Comparison of ENCODE assay signal across 8 mouse cellular contexts in the genomic region with DNA sequence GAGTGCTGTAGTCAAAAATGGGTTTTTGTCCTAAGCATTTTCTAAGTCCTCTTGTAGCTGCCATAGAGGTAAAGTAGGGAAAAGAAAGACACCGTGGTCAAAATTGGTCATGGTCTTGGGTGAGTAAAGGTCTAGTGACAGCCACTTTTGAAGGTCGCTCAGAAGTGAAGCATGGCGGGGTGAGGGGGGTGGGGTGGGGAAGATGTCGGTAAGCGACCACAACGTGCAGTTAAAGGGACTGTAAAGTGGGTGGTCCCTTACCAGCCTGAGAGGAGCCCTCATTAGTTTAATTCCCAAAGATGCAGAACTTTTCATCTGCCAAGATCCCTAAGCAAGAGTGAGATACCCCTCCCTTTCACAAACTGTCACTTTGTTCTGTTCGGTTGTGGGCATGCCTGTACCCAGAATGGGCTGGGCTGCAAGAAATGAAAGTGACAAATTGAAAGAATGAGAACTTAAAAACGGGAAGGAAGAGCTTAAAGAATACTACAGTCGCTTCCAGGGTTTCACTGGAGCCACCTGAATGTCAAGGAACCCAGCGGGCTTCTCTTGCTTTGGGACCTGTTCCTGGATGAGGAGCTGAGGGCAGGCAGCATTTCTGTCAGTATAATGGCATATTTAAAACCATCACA. TPM values are rescaled to one million over a fixed set of nuclear protein-coding genes. Genes with fewer than 3 reads are reported as not detected.
DNase-seq lines count a peak whose midpoint lies in the region; ATAC-seq lines count a peak whose summit lies in the region.

No protein-coding gene starts in this region.

- H3K27me3 ChIP-seq in lung, embryonic 15.5 days = no peaks in the 10 kb centered on the region
- H3K27me3 ChIP-seq in embryonic facial prominence, embryonic 13.5 days = no peaks in the 10 kb centered on the region
- no peaks in the 10 kb centered on the region for H3K27me3 ChIP-seq in limb, embryonic 11.5 days (ENCODE audit: control insufficient read depth, insufficient read depth, low read length)

- no peaks in the 10 kb centered on the region for H3K9me3 ChIP-seq in lung, embryonic 15.5 days
- no peaks in the 10 kb centered on the region for H3K9me3 ChIP-seq in embryonic facial prominence, embryonic 13.5 days
- H3K9me3 ChIP-seq in limb, embryonic 11.5 days (ENCODE audit: control insufficient read depth, low read length) = no peaks in the 10 kb centered on the region

- 8% methylated on average over 10 of the region's 10 CpGs for WGBS in lung, embryonic 15.5 days
- 12% methylated on average over 10 of the region's 10 CpGs for WGBS in embryonic facial prominence, embryonic 13.5 days
- 9% methylated on average over 10 of the region's 10 CpGs for WGBS in limb, embryonic 11.5 days

- H3K4me3 ChIP-seq in lung, embryonic 15.5 days = peak overlapping the region; percentile 85
- peak overlapping the region; percentile 78 for H3K4me3 ChIP-seq in embryonic facial prominence, embryonic 13.5 days
- H3K4me3 ChIP-seq in limb, embryonic 11.5 days (ENCODE audit: low read depth, low read length) = peak overlapping the region; percentile 64

- H3K4me2 ChIP-seq in lung, embryonic 15.5 days = peak overlapping the region; percentile 86
- H3K4me2 ChIP-seq in embryonic facial prominence, embryonic 13.5 days = peak overlapping the region; percentile 80
- H3K4me2 ChIP-seq in limb, embryonic 11.5 days (ENCODE audit: low read depth, severe bottlenecking) = peak overlapping the region; percentile 57

- H3K9ac ChIP-seq in lung, embryonic 15.5 days = peak overlapping the region; percentile 76
- peak overlapping the region; percentile 75 for H3K9ac ChIP-seq in embryonic facial prominence, embryonic 13.5 days
- H3K9ac ChIP-seq in limb, embryonic 11.5 days (ENCODE audit: low read length) = no peak overlapping the region

- no peak overlapping the region for H3K27ac ChIP-seq in lung, embryonic 15.5 days
- no peak overlapping the region for H3K27ac ChIP-seq in embryonic facial prominence, embryonic 13.5 days
- H3K27ac ChIP-seq in limb, embryonic 11.5 days (replicated peaks; ENCODE audit: low read depth, low read length) = no peak overlapping the region

- H3K4me1 ChIP-seq in lung, embryonic 15.5 days = peaks cover 44% of the 10 kb centered on the region
- H3K4me1 ChIP-seq in embryonic facial prominence, embryonic 13.5 days = peaks cover 41% of the 10 kb centered on the region
- H3K4me1 ChIP-seq in limb, embryonic 11.5 days (ENCODE audit: control insufficient read depth, insufficient read depth, low read length) = no peaks in the 10 kb centered on the region

- ATAC-seq in lung, embryonic 15.5 days (ENCODE audit: borderline replicate concordance, extremely low read depth, low FRiP score, low TSS enrichment) = no peak
- ATAC-seq in embryonic facial prominence, embryonic 13.5 days (ENCODE audit: insufficient number of reproducible peaks, insufficient read depth, low FRiP score, low TSS enrichment, low read depth) = no peak
- no peak for ATAC-seq in limb, embryonic 11.5 days (ENCODE audit: insufficient number of reproducible peaks, low FRiP score, low TSS enrichment, low read depth)

- DNase-seq in lung, postnatal 25 days (ENCODE audit: low spot score) = no peak
- DNase-seq in limb, embryonic 11.5 days (ENCODE audit: low spot score) = no peak
- DNase-seq in retina, embryonic 14.5 days (ENCODE audit: low spot score) = peak; percentile 53
- DNase-seq in adrenal gland, postnatal 25 days = no peak
- DNase-seq in urinary bladder, postnatal 25 days (ENCODE audit: low spot score) = no peak
- no peak for DNase-seq in right cerebral cortex, postnatal 36 days (ENCODE audit: low spot score in 2 of 2)

- H3K36me3 ChIP-seq in lung, embryonic 15.5 days = no peaks in the 10 kb centered on the region
- no peaks in the 10 kb centered on the region for H3K36me3 ChIP-seq in embryonic facial prominence, embryonic 13.5 days
- H3K36me3 ChIP-seq in limb, embryonic 11.5 days (ENCODE audit: control insufficient read depth, insufficient read depth, low read length) = no peaks in the 10 kb centered on the region

RNA-seq across cellular contexts. Expression of gene Itpr1, which starts 1.5 kb away (rescaled TPM):
- 12.7 and 14.9 TPM in 2 replicates for polyA plus RNA-seq in lung, embryonic 15.5 days (2015; fragmentation: Nextera tagmentation; extraction: Ambion mirVana)
- 7.8 and 11.2 TPM in 2 replicates for polyA plus RNA-seq in embryonic facial prominence, embryonic 13.5 days (2015; fragmentation: Nextera tagmentation; extraction: Ambion mirVana)
- 6.4 and 7.7 TPM in 2 replicates for polyA plus RNA-seq in limb, embryonic 11.5 days (2014; fragmentation: Nextera tagmentation; extraction: Ambion mirVana)
- 168 and 197 TPM in 2 replicates for total RNA-seq in adrenal gland, postnatal 25 days (2021)

RNA-seq across cellular contexts. Expression of gene Sumf1, which starts 29.0 kb away (rescaled TPM):
- polyA plus RNA-seq in lung, embryonic 15.5 days (2015; fragmentation: Nextera tagmentation; extraction: Ambion mirVana) = 29.7 and 30.0 TPM in 2 replicates
- polyA plus RNA-seq in embryonic facial prominence, embryonic 13.5 days (2015; fragmentation: Nextera tagmentation; extraction: Ambion mirVana) = 22.3 and 23.2 TPM in 2 replicates
- polyA plus RNA-seq in limb, embryonic 11.5 days (2014; fragmentation: Nextera tagmentation; extraction: Ambion mirVana) = 15.5 and 16.6 TPM in 2 replicates
- 33.3 and 42.4 TPM in 2 replicates for total RNA-seq in adrenal gland, postnatal 25 days (2021)
